Mouse (Mus musculus) embryonic facial prominence, embryonic 14.5 days (tissue): ENCODE data around the gene Inhbe. TPM values are rescaled to one million over a fixed set of nuclear protein-coding genes. Genes with fewer than 3 reads are reported as not detected.

Experiments used
- ATAC-seq: fragments of 200-750 bp; cut with Nextera tagmentation; 2 replicates; pipeline ENCODE4 v1.8.0; 2017; ENCODE audit warnings: low read depth, moderate number of reproducible peaks, moderate TSS enrichment
- DNase-seq: peaks from one replicate; pipeline ENCODE4 v3.0.0-alpha.2; 2015; ENCODE audit warnings: low spot score
- H3K27ac ChIP-seq: fragments of 300-500 bp; sonication (generic); replicated peaks from 2 replicates; pipeline ENCODE4 v1.5.1; 2014; ENCODE audit warnings: low read depth, mild to moderate bottlenecking, low read length, moderate library complexity
- H3K27me3 ChIP-seq: fragments of 300-500 bp; sonication (generic); replicated peaks from 2 replicates; pipeline ENCODE4 v1.6.1; 2014; ENCODE audit warnings: low read length; ENCODE audit not compliant: control insufficient read depth, insufficient read depth
- H3K36me3 ChIP-seq: fragments of 300-500 bp; sonication (generic); 2 replicates; pipeline ENCODE4 v1.6.1; 2014; ENCODE audit warnings: low read length, mixed read lengths; ENCODE audit not compliant: control insufficient read depth, insufficient read depth
- H3K4me1 ChIP-seq: fragments of 300-500 bp; sonication (generic); 2 replicates; pipeline ENCODE4 v1.6.1; 2014; ENCODE audit warnings: antibody characterized with exemption, low read length; ENCODE audit not compliant: control insufficient read depth, insufficient read depth
- H3K4me2 ChIP-seq: fragments of 300-500 bp; sonication (generic); 2 replicates; pipeline ENCODE4 v1.6.1; 2014; ENCODE audit warnings: low read depth, mild to moderate bottlenecking, low read length, moderate library complexity, mixed read lengths
- H3K4me3 ChIP-seq: fragments of 300-500 bp; sonication (generic); 2 replicates; pipeline ENCODE4 v1.5.1; 2014; ENCODE audit warnings: low read depth, mild to moderate bottlenecking, low read length
- H3K9ac ChIP-seq: fragments of 300-500 bp; sonication (generic); 2 replicates; pipeline ENCODE4 v1.6.1; 2014; ENCODE audit warnings: low read depth, mild to moderate bottlenecking, low read length, moderate library complexity, mixed read lengths
- H3K9me3 ChIP-seq: fragments of 300-500 bp; sonication (generic); 2 replicates; pipeline ENCODE4 v1.6.1; 2016; ENCODE audit warnings: low read length; ENCODE audit not compliant: control insufficient read depth
- WGBS: fragments of 180-500 bp; shearing (Covaris S2); extraction: QIAGEN DNeasy Blood & Tissue Kit; methylation state at CpG from one replicate; pipeline ENCODE4 v1.1.7; 2014; 5-methylcytosine and 5-hydroxymethylcytosine counted together
- polyA plus RNA-seq: library from polyadenylated mRNA; unstranded; fragments of >200 nt; fragmentation: Nextera tagmentation; extraction: Ambion mirVana; gene quantifications from 2 replicates; pipeline ENCODE4 v1.2.1, GENCODE M21; 2014

Inhbe gene
- not detected in 2 replicates for polyA plus RNA-seq

DNA sequence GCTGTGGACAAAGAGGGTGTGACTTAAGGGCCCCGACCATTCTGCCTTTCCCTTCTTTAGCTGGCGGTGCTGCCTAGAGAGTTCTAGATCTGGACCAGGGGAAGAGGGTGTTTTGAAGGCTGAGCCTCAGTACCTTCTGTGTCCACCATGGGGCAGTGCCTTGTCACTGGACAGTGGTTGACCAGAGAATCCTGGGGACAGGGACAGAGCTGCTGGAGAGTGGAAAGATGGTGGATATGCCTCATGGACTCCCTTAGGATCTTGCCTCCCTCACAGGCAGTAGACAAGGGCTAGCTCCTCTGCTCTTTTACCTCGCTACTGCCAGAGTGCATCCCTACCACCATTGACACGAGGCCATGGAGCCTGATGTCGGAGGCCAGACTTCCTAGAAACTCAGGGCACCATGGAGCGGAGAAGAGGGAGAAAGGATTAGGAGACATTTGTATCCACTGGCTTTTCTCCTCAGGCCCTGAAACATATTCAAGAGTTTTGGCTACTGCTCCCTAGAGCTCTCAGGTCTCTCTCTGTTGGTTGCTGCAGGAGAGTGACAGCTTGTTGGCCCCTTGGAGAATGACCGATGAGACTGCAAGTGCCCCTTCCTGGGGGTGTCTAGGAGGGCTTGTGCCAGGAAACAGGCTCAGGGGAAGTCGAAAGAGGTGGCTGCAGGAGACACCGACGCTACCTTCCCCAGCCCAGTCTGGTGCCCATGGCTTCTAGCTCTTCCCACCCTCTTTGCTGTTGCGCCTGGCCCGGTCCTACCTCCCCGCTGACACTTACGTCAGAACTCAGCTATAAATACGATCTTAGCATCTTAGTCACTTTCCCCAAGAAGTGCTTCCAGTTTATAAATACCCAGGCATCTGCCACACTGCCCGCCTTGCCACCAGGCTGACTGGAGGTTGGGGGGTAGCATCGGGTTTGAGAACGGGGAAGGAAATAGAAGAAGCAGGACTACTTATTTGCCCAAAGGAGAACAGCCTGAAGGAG lies at the start of gene Inhbe:
Inhbe (minus strand) TSS at position 503 of the 987 bp plus-strand sequence.
- no peak within 1 kb of the TSS for H3K4me2 ChIP-seq

DNA sequence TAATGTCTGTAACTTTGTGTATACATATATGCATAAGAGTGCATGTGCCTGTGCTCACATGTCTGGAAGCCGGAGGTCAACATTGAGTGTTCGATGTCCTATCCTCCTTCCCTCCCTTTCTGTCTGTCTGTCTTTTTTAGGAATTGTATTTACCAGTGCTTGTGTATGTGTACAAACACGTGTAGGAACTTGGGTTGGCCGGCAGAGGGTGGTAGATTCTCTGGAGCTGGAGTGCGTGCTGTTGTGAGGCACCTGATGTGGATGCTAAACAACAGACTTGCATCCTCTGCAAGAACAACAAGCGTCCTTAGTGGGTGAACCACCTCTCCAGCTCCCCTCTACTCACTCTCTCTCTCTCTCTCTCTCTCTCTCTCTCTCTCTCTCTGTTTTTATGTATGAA lies 37.6 kb upstream of the Inhbe start:
- H3K9ac ChIP-seq: no peak overlapping the region
- ATAC-seq (no peak), DNase-seq (no peak)
- no peak overlapping the region for H3K27ac ChIP-seq
- H3K27me3 ChIP-seq: no peaks in the 10 kb centered on the region
- H3K4me3 ChIP-seq: no peak overlapping the region
- H3K36me3 ChIP-seq: peaks cover 40% of the 10 kb centered on the region
- H3K9me3 ChIP-seq: no peaks in the 10 kb centered on the region
- WGBS: 75% methylated on average over 6 of the region's 6 CpGs
- H3K4me1 ChIP-seq: no peaks in the 10 kb centered on the region
- H3K4me2 ChIP-seq: no peak overlapping the region

More for the DNA sequence above, at the start of gene Inhbe:
- WGBS: 84% methylated on average over 18 of the region's 18 CpGs
- Histone ChIP-seq H3K27ac (no peak within 1 kb of the TSS), H3K9ac (no peak within 1 kb of the TSS), H3K27me3 (no peaks in the 10 kb centered on the region), H3K4me3 (no peak within 1 kb of the TSS), H3K4me1 (peaks cover 6% of the 10 kb centered on the region; the same call in 1 of the 2 replicates), H3K36me3 (no peaks in the 10 kb centered on the region), H3K9me3 (no peaks in the 10 kb centered on the region)
- ATAC-seq (no peak), DNase-seq (no peak)

DNA sequence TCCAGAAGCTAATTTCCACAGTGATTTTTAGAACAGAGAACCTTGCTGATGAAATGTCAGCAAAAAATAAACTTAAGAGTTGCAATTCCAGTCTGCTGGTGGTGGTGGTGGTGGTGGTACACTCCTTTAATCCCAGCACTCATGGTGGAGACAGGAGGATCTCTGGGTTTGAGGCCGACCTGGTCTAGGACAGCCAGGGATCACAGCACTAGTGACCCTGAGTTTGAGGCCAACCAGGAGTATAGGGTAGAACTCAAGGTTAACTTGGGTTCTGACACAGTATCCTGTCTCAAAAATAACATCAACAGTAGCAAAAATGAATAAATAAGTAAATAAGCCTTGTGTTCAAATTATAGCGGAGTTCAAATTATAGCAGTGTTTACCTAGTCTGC lies 27.5 kb upstream of the Inhbe start:
- Histone ChIP-seq H3K9me3 (no peaks in the 10 kb centered on the region), H3K27ac (peak overlapping the region; percentile 97), H3K27me3 (no peaks in the 10 kb centered on the region), H3K4me1 (peaks cover 11% of the 10 kb centered on the region), H3K4me3 (peak overlapping the region; percentile 64), H3K9ac (peak overlapping the region; percentile 88), H3K4me2 (peak overlapping the region; percentile 67), H3K36me3 (no peaks in the 10 kb centered on the region)
- DNase-seq (no peak), ATAC-seq (no peak)
- WGBS: 52% methylated on average over 2 of the region's 2 CpGs

DNA sequence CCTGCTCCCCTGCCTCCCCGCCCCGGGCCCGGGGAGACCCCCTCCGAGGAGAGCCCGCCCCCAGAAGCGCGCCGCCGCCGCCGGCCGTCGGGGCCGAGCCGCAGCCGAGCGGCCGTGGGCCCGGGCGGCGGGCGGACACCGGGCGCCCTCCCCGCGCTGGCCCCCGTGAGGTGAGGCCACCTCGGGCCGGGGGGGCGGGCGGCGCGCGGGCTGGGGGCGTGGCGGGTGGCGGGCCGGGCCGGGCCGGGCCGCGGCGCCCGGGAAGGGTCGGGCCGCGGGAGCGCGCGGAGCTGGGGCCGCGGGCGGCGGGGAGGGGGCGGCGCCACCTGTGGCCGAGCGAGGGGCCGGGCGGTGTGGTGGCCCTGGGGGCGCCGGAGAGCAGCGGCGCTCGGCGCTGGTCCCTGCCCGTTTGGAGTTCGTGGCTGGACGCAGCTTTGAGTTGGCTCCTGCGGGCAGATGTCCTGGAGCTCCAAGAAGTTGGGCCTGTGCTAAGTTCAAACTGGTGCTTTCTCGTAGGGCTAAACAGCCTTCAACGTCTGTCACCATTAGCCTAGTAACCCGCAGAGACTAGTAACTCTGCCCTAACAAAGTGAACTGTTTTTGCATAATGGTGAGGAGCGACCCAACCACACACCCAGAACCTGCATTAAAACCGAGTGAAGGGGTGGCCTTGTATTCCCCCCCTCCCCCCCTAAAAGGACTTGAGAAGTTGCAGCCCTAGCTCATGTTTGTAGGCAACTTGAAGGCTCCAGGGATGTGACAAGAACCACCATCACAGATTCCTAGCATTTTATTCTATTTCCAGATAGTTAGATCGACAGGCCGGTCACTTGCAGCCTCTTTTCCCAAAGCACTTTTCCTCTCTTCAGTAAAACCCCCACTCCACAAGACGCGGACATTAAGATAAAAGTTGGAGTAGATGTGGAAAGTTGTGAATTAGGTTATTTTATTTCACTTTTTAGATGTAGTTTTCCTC lies 26.8 kb upstream of the Inhbe start:
- Histone ChIP-seq H3K27me3 (no peaks in the 10 kb centered on the region), H3K9ac (peak overlapping the region; percentile 88), H3K27ac (peak overlapping the region; percentile 97), H3K4me2 (peak overlapping the region; percentile 67), H3K4me3 (peak overlapping the region; percentile 64), H3K36me3 (no peaks in the 10 kb centered on the region), H3K9me3 (no peaks in the 10 kb centered on the region), H3K4me1 (peaks cover 11% of the 10 kb centered on the region)
- peak; percentile 70 for ATAC-seq
- peak; percentile 78 for DNase-seq
- 4% methylated on average over 20 of the region's 79 CpGs for WGBS

DNA sequence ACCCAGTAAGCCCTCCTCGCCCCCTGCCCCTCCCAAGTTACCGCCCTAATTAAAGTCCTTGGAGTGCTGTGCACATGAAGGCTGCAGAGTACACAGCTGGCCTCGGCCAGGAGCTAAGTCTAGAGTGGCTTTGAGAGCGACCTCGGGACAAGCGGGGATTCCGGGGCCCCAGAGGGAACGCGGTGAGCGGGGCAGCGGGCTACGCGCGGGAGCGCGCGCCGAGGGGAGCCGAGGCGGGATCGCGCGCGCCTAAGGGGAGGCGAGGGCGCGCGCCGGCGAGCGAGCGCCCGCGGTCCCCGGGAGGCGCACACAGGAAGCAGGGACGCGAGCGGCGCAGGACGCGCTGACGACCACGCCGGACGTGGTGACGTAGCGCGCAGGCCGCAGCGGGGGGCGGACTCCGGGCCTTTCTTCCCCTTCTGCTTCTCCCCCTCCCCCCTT lies 26.1 kb upstream of the Inhbe start, which contains the start of gene R3hdm2:
R3hdm2 (plus strand) TSS at position 77 of the 441 bp plus-strand sequence.
- ATAC-seq (peak; percentile 98), DNase-seq (peak; percentile 97)

DNA sequence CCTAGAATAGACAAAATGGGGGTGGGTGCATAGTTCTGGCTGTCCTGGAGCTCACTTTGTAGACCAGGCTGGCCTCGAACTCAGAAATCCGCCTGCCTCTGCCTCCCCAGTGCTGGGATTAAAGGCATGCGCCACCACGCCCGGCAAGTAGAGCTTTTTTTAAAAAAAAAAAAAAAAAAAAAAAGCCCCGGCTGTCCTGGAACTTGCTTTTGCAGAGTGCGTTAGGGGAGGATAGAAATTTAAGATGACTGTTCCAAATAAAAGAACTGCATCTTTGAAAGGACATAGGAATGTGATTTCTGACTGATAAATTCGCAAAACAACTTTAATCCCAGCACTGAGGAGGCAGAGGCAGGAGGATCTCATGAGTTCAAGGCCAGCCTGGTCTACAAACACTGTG lies 25.4 kb upstream of the Inhbe start:
- no peaks in the 10 kb centered on the region for H3K9me3 ChIP-seq
- ATAC-seq: no peak
- H3K4me2 ChIP-seq: peak overlapping the region; percentile 67
- H3K4me3 ChIP-seq: peak overlapping the region; percentile 64
- no peaks in the 10 kb centered on the region for H3K27me3 ChIP-seq
- WGBS: 87% methylated on average over 8 of the region's 8 CpGs
- H3K36me3 ChIP-seq: no peaks in the 10 kb centered on the region
- H3K4me1 ChIP-seq: peaks cover 7% of the 10 kb centered on the region; the same call in 1 of the 2 replicates
- peak overlapping the region; percentile 88 for H3K9ac ChIP-seq
- DNase-seq: no peak
- H3K27ac ChIP-seq: peak overlapping the region; percentile 97

More for the DNA sequence above, 26.1 kb upstream of the Inhbe start, which contains the start of gene R3hdm2:
- WGBS: 0% methylated on average over 8 of the region's 53 CpGs
- Histone ChIP-seq H3K27me3 (no peaks in the 10 kb centered on the region), H3K27ac (peak within 1 kb of the TSS; percentile 97), H3K4me3 (peak within 1 kb of the TSS; percentile 64), H3K9me3 (no peaks in the 10 kb centered on the region), H3K9ac (peak within 1 kb of the TSS; percentile 88), H3K4me1 (peaks cover 8% of the 10 kb centered on the region; the same call in 1 of the 2 replicates), H3K4me2 (peak within 1 kb of the TSS; percentile 67), H3K36me3 (no peaks in the 10 kb centered on the region)

DNA sequence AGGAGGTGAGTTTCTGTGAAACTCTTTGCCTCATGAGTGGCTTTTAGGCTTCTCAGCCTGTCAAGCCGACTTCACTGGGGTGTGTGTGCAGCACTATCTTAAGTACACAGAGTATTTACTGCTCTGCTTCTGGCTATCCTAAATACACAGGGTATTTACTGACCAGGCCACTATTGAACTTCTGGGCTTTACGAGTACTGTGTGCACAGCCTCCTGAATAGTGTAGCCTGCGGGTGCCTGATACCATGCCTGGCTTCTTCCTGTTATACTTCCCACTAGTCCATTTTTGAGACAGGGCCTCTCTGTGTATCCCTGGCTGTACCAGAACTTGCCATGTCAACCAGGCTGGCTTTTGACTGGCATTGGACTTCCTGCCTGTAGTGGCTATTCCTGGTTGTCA lies 23.5 kb upstream of the Inhbe start:
- Histone ChIP-seq H3K27ac (no peak overlapping the region), H3K4me1 (peaks cover 7% of the 10 kb centered on the region; the same call in 1 of the 2 replicates)
- no peak for ATAC-seq

DNA sequence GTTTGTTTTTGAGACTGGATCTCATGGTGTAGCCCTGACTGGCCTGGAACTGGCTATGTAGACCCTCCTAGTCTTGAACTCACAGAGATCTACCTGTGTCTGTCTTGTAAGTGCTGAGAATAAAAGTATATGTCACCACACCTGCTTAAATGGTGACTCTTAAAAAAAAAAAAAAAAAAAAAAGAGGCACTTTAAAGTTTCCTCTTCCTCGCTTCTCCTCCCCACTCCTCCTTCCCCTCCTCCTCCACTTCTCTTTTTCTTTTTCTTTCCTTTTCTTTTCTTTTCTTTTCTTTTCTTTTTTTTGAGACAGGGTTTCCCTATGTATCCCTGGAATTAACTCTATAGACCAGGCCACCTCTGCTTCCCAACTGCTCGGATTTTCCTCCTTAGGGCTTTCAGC lies 16.8 kb upstream of the Inhbe start:
- Histone ChIP-seq H3K27ac (no peak overlapping the region), H3K4me3 (no peak overlapping the region), H3K36me3 (no peaks in the 10 kb centered on the region), H3K4me1 (no peaks in the 10 kb centered on the region), H3K4me2 (no peak overlapping the region), H3K9me3 (no peaks in the 10 kb centered on the region), H3K9ac (no peak overlapping the region), H3K27me3 (no peaks in the 10 kb centered on the region)
- DNase-seq (no peak), ATAC-seq (no peak)
- WGBS: 72% methylated on average over 2 of the region's 2 CpGs

More for the DNA sequence above, 23.5 kb upstream of the Inhbe start:
- Histone ChIP-seq H3K4me2 (no peak overlapping the region), H3K9ac (no peak overlapping the region), H3K27me3 (no peaks in the 10 kb centered on the region), H3K9me3 (no peaks in the 10 kb centered on the region), H3K36me3 (no peaks in the 10 kb centered on the region), H3K4me3 (no peak overlapping the region)
- DNase-seq: no peak
- WGBS: 67% methylated on average over 3 of the region's 3 CpGs
